Mouse (Mus musculus): ENCODE measurements around the gene Tmem229b.
"Not testable (repeated sequence)": the region's sequence is repeated elsewhere in the genome, so short reads cannot be mapped to it uniquely, and the experiment has no call there.

Tmem229b gene

GRCm38 (mm10) chr12:79006478-79007125 lies 825 bp downstream of the Tmem229b start:
- DNase-seq (ENCODE audit: low read depth, low spot score) = peak; percentile 40

GRCm38 (mm10) chr12:79006076-79006475 lies 1.4 kb downstream of the Tmem229b start:
- DNase-seq (ENCODE audit: low read depth, low spot score) = no peak

- DNase-seq (ENCODE audit: low read depth, low spot score) = no peak
Observed at GRCm38 (mm10) chr12:79005456-79005855, 2.0 kb downstream of the Tmem229b start.

GRCm38 (mm10) chr12:79002978-79003377 lies 4.4 kb downstream of the Tmem229b start:
- no peak for DNase-seq (ENCODE audit: low read depth, low spot score)

- DNase-seq (ENCODE audit: low read depth, low spot score) = no peak
Observed at GRCm38 (mm10) chr12:79002406-79002805, 5.0 kb downstream of the Tmem229b start.

- no peak for DNase-seq (ENCODE audit: low read depth, low spot score)
Observed at GRCm38 (mm10) chr12:78996711-78997110, 10.7 kb downstream of the Tmem229b start.

GRCm38 (mm10) chr12:78996271-78996670 lies 11.2 kb downstream of the Tmem229b start:
- DNase-seq (ENCODE audit: low read depth, low spot score) = no peak

GRCm38 (mm10) chr12:78987581-78988081 lies 19.8 kb downstream of the Tmem229b start:
- DNase-seq (ENCODE audit: low read depth, low spot score) = no peak

- DNase-seq (ENCODE audit: low read depth, low spot score) = no peak
Observed at GRCm38 (mm10) chr12:78984035-78984432, 23.4 kb downstream of the Tmem229b start.

- DNase-seq (ENCODE audit: low read depth, low spot score) = no peak
Observed at GRCm38 (mm10) chr12:78983296-78984034, 24.0 kb downstream of the Tmem229b start.

- DNase-seq (ENCODE audit: low read depth, low spot score) = no peak
Observed at GRCm38 (mm10) chr12:78981938-78982825, 25.2 kb downstream of the Tmem229b start.

- no peak for DNase-seq (ENCODE audit: low read depth, low spot score)
Observed at GRCm38 (mm10) chr12:78981131-78981530, 26.3 kb downstream of the Tmem229b start.

- DNase-seq (ENCODE audit: low read depth, low spot score) = no peak
Observed at GRCm38 (mm10) chr12:78980683-78981091, 26.7 kb downstream of the Tmem229b start.

GRCm38 (mm10) chr12:78977552-78977951 lies 29.9 kb downstream of the Tmem229b start:
- DNase-seq (ENCODE audit: low read depth, low spot score) = no peak

GRCm38 (mm10) chr12:78977078-78977477 lies 30.3 kb downstream of the Tmem229b start:
- no peak for DNase-seq (ENCODE audit: low read depth, low spot score)

- no peak for DNase-seq (ENCODE audit: low read depth, low spot score)
Observed at GRCm38 (mm10) chr12:78975836-78976235, 31.6 kb downstream of the Tmem229b start.

GRCm38 (mm10) chr12:78974767-78975166 lies 32.7 kb downstream of the Tmem229b start:
- DNase-seq (ENCODE audit: low read depth, low spot score) = no peak

- DNase-seq (ENCODE audit: low read depth, low spot score) = no peak
Observed at GRCm38 (mm10) chr12:78973779-78974178, 33.6 kb downstream of the Tmem229b start.

- DNase-seq (ENCODE audit: low read depth, low spot score) = no peak
Observed at GRCm38 (mm10) chr12:78971649-78972048, 35.8 kb downstream of the Tmem229b start.

GRCm38 (mm10) chr12:78970725-78971124 lies 36.7 kb downstream of the Tmem229b start:
- DNase-seq (ENCODE audit: low read depth, low spot score) = no peak

- DNase-seq (ENCODE audit: low read depth, low spot score) = not testable (repeated sequence)
Observed at GRCm38 (mm10) chr12:78964496-78964895, 42.9 kb downstream of the Tmem229b start.

- DNase-seq (ENCODE audit: low read depth, low spot score) = no peak
Observed at GRCm38 (mm10) chr12:78956405-78956804, 51.0 kb downstream of the Tmem229b start.
